Comparison of ENCODE assay signal across 21 mouse cellular contexts in the genomic region with DNA sequence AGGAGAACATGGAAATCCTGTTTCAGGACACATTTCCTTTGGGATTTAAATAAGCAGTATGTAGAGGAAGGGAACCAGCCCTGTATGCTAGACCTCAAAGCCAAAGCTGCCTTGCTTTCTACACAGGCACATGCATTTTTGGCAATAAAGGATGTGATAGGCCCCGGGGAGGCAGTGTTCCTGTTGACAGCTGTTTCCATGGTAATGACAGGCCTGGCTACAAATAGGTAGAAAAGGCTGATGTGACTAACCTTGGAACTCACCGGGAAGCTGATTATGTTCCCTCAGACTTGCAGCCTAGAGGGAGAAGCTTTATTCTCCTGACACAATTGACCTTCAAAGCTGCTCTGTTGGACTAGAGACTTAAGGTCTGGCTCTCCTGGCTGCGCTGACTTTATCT.
A peak's percentile ranks its signal among the peaks of the same experiment; 100 is the strongest.
DNase-seq lines count a peak whose midpoint lies in the region; ATAC-seq and TF ChIP-seq lines count a peak whose summit lies in the region.
"Had no signal": no experiment of that assay in that cellular context is flagged by ENCODE, and none has a peak within 500 bp of the region (broad histone marks: within the 10 kb centered on the region; RNA-seq: fewer than 3 reads in every experiment).

No protein-coding gene starts in this region.

- no peak for TF ChIP-seq POLR2A in heart, adult 2 months (IDR thresholded peaks at IDR 0.05; ENCODE audit: insufficient read depth, low read depth, low read length)

- no peak overlapping the region for H3K9ac ChIP-seq in heart, embryonic 14.5 days (ENCODE audit: low read length)
- H3K9ac ChIP-seq in heart, adult 2 months (ENCODE audit: low read depth, low read length), result no peak overlapping the region
- H3K9ac ChIP-seq: hindbrain, embryonic 13.5 days; intestine, embryonic 15.5 days; neural tube, embryonic 15.5 days had no signal

- no peak overlapping the region for H3K4me2 ChIP-seq in heart, embryonic 14.5 days (ENCODE audit: low read length)
- H3K4me2 ChIP-seq: hindbrain, embryonic 13.5 days; intestine, embryonic 15.5 days; neural tube, embryonic 15.5 days had no signal

- no peaks in the 10 kb centered on the region for H3K36me3 ChIP-seq in heart, embryonic 14.5 days (ENCODE audit: control insufficient read depth, insufficient read depth, low read length)
- no peaks in the 10 kb centered on the region for H3K36me3 ChIP-seq in heart, adult 2 months (ENCODE audit: control insufficient read depth, insufficient read depth, low read length)
- H3K36me3 ChIP-seq: hindbrain, embryonic 13.5 days; intestine, embryonic 15.5 days; neural tube, embryonic 15.5 days had no signal

- peaks cover 23 to 24% of the 10 kb centered on the region in 2 experiments for H3K4me1 ChIP-seq in heart, embryonic 14.5 days (ENCODE audit: control insufficient read depth in 2 of 2, insufficient read depth in 2 of 2, low read length in 2 of 2)
- H3K4me1 ChIP-seq in heart, adult 2 months (ENCODE audit: control insufficient read depth, insufficient read depth, low read length), result 0 out of 2 replicates have a peak, but pooled peaks cover 1% of the 10 kb centered on the region
- H3K4me1 ChIP-seq: hindbrain, embryonic 13.5 days; intestine, embryonic 15.5 days; neural tube, embryonic 15.5 days had no signal

- 16% methylated on average over 3 of the region's 3 CpGs for WGBS in heart, embryonic 14.5 days
- WGBS in heart, adult 2 months, result 23% methylated on average over 3 of the region's 3 CpGs

- intact Hi-C loops in heart, adult 2 months (cut with DNase I), result no loop called here
- intact Hi-C loops in left cerebral cortex, postnatal 25 days (cut with DNase I), result no loop called here

- H3K9me3 ChIP-seq in heart, embryonic 14.5 days (ENCODE audit: control insufficient read depth, low read length), result 0 out of 2 replicates have a peak, but pooled peaks cover 4% of the 10 kb centered on the region
- H3K9me3 ChIP-seq: hindbrain, embryonic 13.5 days; intestine, embryonic 15.5 days; neural tube, embryonic 15.5 days had no signal

- TF ChIP-seq EP300 in heart, adult 2 months (IDR thresholded peaks at IDR 0.05; ENCODE audit: insufficient read depth, low read depth, low read length), result no peak

- H3K4me3 ChIP-seq in heart, embryonic 14.5 days (ENCODE audit: control insufficient read depth in 1 of 2, insufficient read depth in 1 of 2, low read depth in 1 of 2, low read length in 2 of 2), result no peak overlapping the region
- no peak overlapping the region for H3K4me3 ChIP-seq in heart, adult 2 months
- no peak overlapping the region for H3K4me3 ChIP-seq in layer of hippocampus, adult 2 months
- H3K4me3 ChIP-seq: erythroblast, embryonic 14.5 days; gastrocnemius, adult 2 months; hindbrain, embryonic 13.5 days; intestine, embryonic 15.5 days; myocyte; neural tube, embryonic 15.5 days had no signal

- H3K79me2 ChIP-seq in heart, adult 2 months (replicated peaks; ENCODE audit: control insufficient read depth, insufficient read depth, low read length), result no peaks in the 10 kb centered on the region

- no peaks in the 10 kb centered on the region for H3K27me3 ChIP-seq in heart, embryonic 14.5 days (ENCODE audit: control insufficient read depth, insufficient read depth, low read length)
- no peaks in the 10 kb centered on the region for H3K27me3 ChIP-seq in heart, adult 2 months (ENCODE audit: control insufficient read depth, insufficient read depth, low read length)
- H3K27me3 ChIP-seq: CH12.LX; hindbrain, embryonic 13.5 days; intestine, embryonic 15.5 days; neural tube, embryonic 15.5 days had no signal

- DNase-seq in adrenal gland, postnatal 10 days, result peak; percentile 8
- DNase-seq in adrenal gland, postnatal 4 days (ENCODE audit: low spot score in 2 of 2), result no peak
- no peak for DNase-seq in heart, adult 2 months
- DNase-seq in layer of hippocampus, adult 2 months (ENCODE audit: low spot score in 2 of 2), result no peak
- no peak for DNase-seq in layer of hippocampus, adult 9-10 months (ENCODE audit: low spot score)
- peak; percentile 90 for DNase-seq in R1 (ENCODE audit: low read depth, low spot score)
- no peak for DNase-seq in left cerebral cortex, postnatal 25 days (ENCODE audit: low spot score in 2 of 2)
- DNase-seq: cerebellum, adult 11-12 months; cerebellum, postnatal 36 days; gastrocnemius, adult 2 months; lung, adult 18-20 months; right cerebral cortex, postnatal 25 days had no signal

- ATAC-seq in heart, embryonic 14.5 days (ENCODE audit: insufficient number of reproducible peaks, insufficient read depth, low FRiP score, low read depth), result no peak
- ATAC-seq: activated CD4-positive, CD25-positive, alpha-beta regulatory T cell, adult 4 months; intestine, embryonic 15.5 days had no signal

- no peak for TF ChIP-seq CTCF in heart, adult 2 months (IDR thresholded peaks at IDR 0.05)
- TF ChIP-seq CTCF in layer of hippocampus, adult 2 months (conservative IDR thresholded peaks at IDR 0.05), result no peak

- 0 out of 4 replicates have a peak overlapping the region, but pooled peaks have one; percentile 1 to 16 for H3K27ac ChIP-seq in heart, embryonic 14.5 days (replicated peaks in 1 of 2; ENCODE audit: control insufficient read depth in 1 of 2, insufficient read depth in 1 of 2, low read depth in 2 of 2, low read length in 2 of 2)
- no peak overlapping the region for H3K27ac ChIP-seq in heart, adult 2 months
- H3K27ac ChIP-seq in layer of hippocampus, adult 2 months, result peak overlapping the region; percentile 36; the same call in 1 of the 2 replicates
- H3K27ac ChIP-seq: gastrocnemius, adult 2 months; hindbrain, embryonic 13.5 days; intestine, embryonic 15.5 days; neural tube, embryonic 15.5 days; stomach, postnatal 0 days had no signal

Comparison
In these comparisons a context has a peak if more than half of its experiments do, and no peak if none do; other contexts are left out.
1. DNase-seq: peak in adrenal gland, postnatal 10 days (single experiment) and R1 (single experiment); none in adrenal gland, postnatal 4 days (0 of 2), heart, adult 2 months (0 of 2), layer of hippocampus, adult 2 months (0 of 2), layer of hippocampus, adult 9-10 months (single experiment) and left cerebral cortex, postnatal 25 days (0 of 2).